29 mouse cellular contexts compared by ENCODE assay signal in the genomic region with DNA sequence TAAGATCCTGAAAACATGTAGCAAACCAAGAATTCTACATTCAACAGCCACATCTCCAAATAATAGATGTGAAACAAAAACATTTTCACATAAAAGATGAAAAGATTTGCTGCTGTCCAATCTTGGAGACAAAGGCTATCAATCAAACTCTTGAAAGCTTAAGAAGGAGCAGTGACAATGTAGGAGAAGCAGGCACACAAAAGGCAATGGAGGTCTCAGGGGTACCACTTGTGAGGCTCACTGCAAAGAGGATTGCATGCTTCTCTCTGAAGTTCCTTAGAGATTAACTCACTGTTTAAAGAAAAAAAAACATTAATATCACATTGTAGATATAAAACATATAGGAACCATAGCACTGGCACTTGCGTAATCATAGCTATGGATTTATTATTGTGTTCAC.
DNase-seq lines count a peak whose midpoint lies in the region; ATAC-seq and TF ChIP-seq lines count a peak whose summit lies in the region.
"Had no signal": no experiment of that assay in that cellular context is flagged by ENCODE, and none has a peak within 500 bp of the region (broad histone marks: within the 10 kb centered on the region; RNA-seq: fewer than 3 reads in every experiment).

No protein-coding gene starts in this region.

- TF ChIP-seq CTCF in hindbrain, postnatal 0 days (IDR thresholded peaks at IDR 0.05; ENCODE audit: low read depth), result no peak

- no peaks in the 10 kb centered on the region for H3K4me1 ChIP-seq in hindbrain, embryonic 11.5 days (replicated peaks; ENCODE audit: control insufficient read depth, insufficient read depth, low read length)
- H3K4me1 ChIP-seq in hindbrain, embryonic 13.5 days (replicated peaks), result no peaks in the 10 kb centered on the region
- no peaks in the 10 kb centered on the region for H3K4me1 ChIP-seq in midbrain, embryonic 12.5 days
- no peaks in the 10 kb centered on the region for H3K4me1 ChIP-seq in midbrain, embryonic 13.5 days (replicated peaks)
- no peaks in the 10 kb centered on the region for H3K4me1 ChIP-seq in hindbrain, postnatal 0 days (ENCODE audit: insufficient read depth, low read length)
- H3K4me1 ChIP-seq: embryonic facial prominence, embryonic 13.5 days; embryonic facial prominence, embryonic 15.5 days; forebrain, embryonic 10.5 days; forebrain, embryonic 13.5 days had no signal

- 88% methylated on average over 1 of the region's 1 CpGs for WGBS in hindbrain, embryonic 11.5 days
- 81% methylated on average over 1 of the region's 1 CpGs for WGBS in hindbrain, embryonic 13.5 days
- 69% methylated on average over 1 of the region's 1 CpGs for WGBS in midbrain, embryonic 12.5 days
- WGBS in midbrain, embryonic 13.5 days, result 45% methylated on average over 1 of the region's 1 CpGs
- 73% methylated on average over 1 of the region's 1 CpGs for WGBS in hindbrain, postnatal 0 days

- peak; percentile 8 for DNase-seq in embryo, embryonic 10 days (ENCODE audit: low spot score)
- DNase-seq in embryo, embryonic 9.5 days (ENCODE audit: extremely low spot score), result no peak
- peak; percentile 8 for DNase-seq in hindbrain, embryonic 11.5 days (ENCODE audit: low spot score)
- peak; percentile 2 for DNase-seq in embryo, embryonic 11 days
- DNase-seq in hindbrain, postnatal 0 days (ENCODE audit: low spot score), result no peak
- DNase-seq: adrenal gland, adult 8-10 months; adrenal gland, postnatal 14 days; adrenal gland, postnatal 36 days; B cell, adult 2 months; cerebellum, adult 11 months; cerebellum, adult 18-20 months; cerebellum, adult 8-10 months; cerebellum, adult 9-11 months; cerebellum, postnatal 14 days; cerebellum, postnatal 36 days had no signal

- no peak overlapping the region for H3K9ac ChIP-seq in hindbrain, embryonic 11.5 days (ENCODE audit: low read depth, low read length)
- no peak overlapping the region for H3K9ac ChIP-seq in hindbrain, embryonic 13.5 days
- H3K9ac ChIP-seq in midbrain, embryonic 12.5 days (replicated peaks), result no peak overlapping the region
- H3K9ac ChIP-seq in midbrain, embryonic 13.5 days (replicated peaks), result no peak overlapping the region
- H3K9ac ChIP-seq in hindbrain, postnatal 0 days (replicated peaks; ENCODE audit: low read length), result no peak overlapping the region
- H3K9ac ChIP-seq: embryonic facial prominence, embryonic 13.5 days; embryonic facial prominence, embryonic 15.5 days; forebrain, embryonic 13.5 days had no signal

- H3K27me3 ChIP-seq in hindbrain, embryonic 11.5 days (ENCODE audit: control insufficient read depth, insufficient read depth, low read length), result no peaks in the 10 kb centered on the region
- no peaks in the 10 kb centered on the region for H3K27me3 ChIP-seq in hindbrain, embryonic 13.5 days
- no peaks in the 10 kb centered on the region for H3K27me3 ChIP-seq in midbrain, embryonic 12.5 days
- H3K27me3 ChIP-seq in midbrain, embryonic 13.5 days, result no peaks in the 10 kb centered on the region
- no peaks in the 10 kb centered on the region for H3K27me3 ChIP-seq in hindbrain, postnatal 0 days (ENCODE audit: insufficient read depth, low read length)
- H3K27me3 ChIP-seq: CH12.LX; embryonic facial prominence, embryonic 13.5 days; embryonic facial prominence, embryonic 15.5 days; forebrain, embryonic 13.5 days; Patski had no signal

- H3K36me3 ChIP-seq in hindbrain, embryonic 11.5 days (ENCODE audit: control insufficient read depth, insufficient read depth, low read length), result no peaks in the 10 kb centered on the region
- no peaks in the 10 kb centered on the region for H3K36me3 ChIP-seq in hindbrain, embryonic 13.5 days
- H3K36me3 ChIP-seq in midbrain, embryonic 12.5 days, result no peaks in the 10 kb centered on the region
- H3K36me3 ChIP-seq in midbrain, embryonic 13.5 days, result no peaks in the 10 kb centered on the region
- H3K36me3 ChIP-seq in hindbrain, postnatal 0 days (ENCODE audit: insufficient read depth, low read length), result no peaks in the 10 kb centered on the region
- H3K36me3 ChIP-seq: embryonic facial prominence, embryonic 13.5 days; embryonic facial prominence, embryonic 15.5 days; forebrain, embryonic 10.5 days; G1E had no signal

- H3K4me3 ChIP-seq in hindbrain, embryonic 11.5 days (ENCODE audit: low read depth, low read length), result no peak overlapping the region
- no peak overlapping the region for H3K4me3 ChIP-seq in hindbrain, embryonic 13.5 days
- H3K4me3 ChIP-seq in midbrain, embryonic 12.5 days, result no peak overlapping the region
- no peak overlapping the region for H3K4me3 ChIP-seq in midbrain, embryonic 13.5 days (replicated peaks)
- no peak overlapping the region for H3K4me3 ChIP-seq in hindbrain, postnatal 0 days (ENCODE audit: low read length)
- H3K4me3 ChIP-seq: embryonic facial prominence, embryonic 13.5 days; embryonic facial prominence, embryonic 15.5 days; erythroblast, embryonic 14.5 days; forebrain, embryonic 10.5 days; forebrain, embryonic 13.5 days had no signal

- H3K4me2 ChIP-seq in hindbrain, embryonic 11.5 days (replicated peaks; ENCODE audit: low read depth, low read length), result no peak overlapping the region
- no peak overlapping the region for H3K4me2 ChIP-seq in hindbrain, embryonic 13.5 days
- no peak overlapping the region for H3K4me2 ChIP-seq in midbrain, embryonic 12.5 days (replicated peaks)
- H3K4me2 ChIP-seq in midbrain, embryonic 13.5 days (replicated peaks), result no peak overlapping the region
- no peak overlapping the region for H3K4me2 ChIP-seq in hindbrain, postnatal 0 days (ENCODE audit: low read depth, low read length)
- H3K4me2 ChIP-seq: embryonic facial prominence, embryonic 13.5 days; embryonic facial prominence, embryonic 15.5 days; forebrain, embryonic 13.5 days had no signal

- no peak overlapping the region for H3K27ac ChIP-seq in hindbrain, embryonic 11.5 days (ENCODE audit: low read depth, low read length)
- no peak overlapping the region for H3K27ac ChIP-seq in hindbrain, embryonic 13.5 days
- H3K27ac ChIP-seq in midbrain, embryonic 12.5 days (replicated peaks), result no peak overlapping the region
- H3K27ac ChIP-seq in midbrain, embryonic 13.5 days, result no peak overlapping the region
- no peak overlapping the region for H3K27ac ChIP-seq in hindbrain, postnatal 0 days
- H3K27ac ChIP-seq: embryonic facial prominence, embryonic 13.5 days; embryonic facial prominence, embryonic 15.5 days; forebrain, embryonic 10.5 days; forebrain, embryonic 13.5 days had no signal

- no peak for ATAC-seq in hindbrain, embryonic 11.5 days (ENCODE audit: low FRiP score)
- ATAC-seq in hindbrain, embryonic 13.5 days (ENCODE audit: low FRiP score), result no peak
- peak; percentile 60; the same call in 1 of the 2 replicates for ATAC-seq in midbrain, embryonic 12.5 days (ENCODE audit: low FRiP score, low read depth)
- ATAC-seq in midbrain, embryonic 13.5 days, result no peak
- no peak for ATAC-seq in hindbrain, postnatal 0 days
- ATAC-seq: activated CD4-positive, CD25-positive, alpha-beta regulatory T cell, adult 4 months; CD4-positive, CD25-positive, alpha-beta regulatory T cell, adult 4 months; forebrain, embryonic 13.5 days; forebrain, embryonic 16.5 days; Patski had no signal

- no peaks in the 10 kb centered on the region for H3K9me3 ChIP-seq in hindbrain, embryonic 11.5 days (ENCODE audit: control insufficient read depth, low read length)
- no peaks in the 10 kb centered on the region for H3K9me3 ChIP-seq in hindbrain, embryonic 13.5 days
- H3K9me3 ChIP-seq in midbrain, embryonic 12.5 days, result no peaks in the 10 kb centered on the region
- H3K9me3 ChIP-seq in midbrain, embryonic 13.5 days, result no peaks in the 10 kb centered on the region
- H3K9me3 ChIP-seq in hindbrain, postnatal 0 days (ENCODE audit: low read length), result no peaks in the 10 kb centered on the region
- H3K9me3 ChIP-seq: embryonic facial prominence, embryonic 13.5 days; embryonic facial prominence, embryonic 15.5 days; forebrain, embryonic 10.5 days; forebrain, embryonic 13.5 days; G1E had no signal

Comparison
In these comparisons a context has a peak if more than half of its experiments do, and no peak if none do; other contexts are left out.
1. DNase-seq: peak in embryo, embryonic 10 days (single experiment), hindbrain, embryonic 11.5 days (single experiment) and embryo, embryonic 11 days (single experiment); none in embryo, embryonic 9.5 days (single experiment) and hindbrain, postnatal 0 days (single experiment).